ENCODE assay signal across 9 mouse cellular contexts in the genomic region with DNA sequence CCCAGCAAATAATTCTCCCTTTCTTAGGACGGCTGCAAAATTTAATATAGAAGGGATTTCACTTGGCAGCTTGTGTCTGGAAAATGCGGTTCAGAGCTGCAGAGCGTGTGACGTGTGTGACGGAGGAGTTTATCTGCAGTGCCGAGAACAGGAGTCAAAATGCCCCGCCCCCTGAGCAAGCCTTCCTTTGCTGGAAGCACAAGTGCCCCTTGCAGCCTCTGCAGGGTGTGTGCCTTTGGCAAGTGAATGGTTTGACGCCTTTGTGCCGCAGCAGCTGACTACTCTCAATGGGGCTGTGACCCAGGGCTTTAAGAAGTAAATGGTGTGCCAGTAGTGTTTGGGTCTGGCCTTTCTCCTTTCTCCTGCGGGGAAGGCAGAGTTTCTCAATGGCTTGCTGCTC.
DNase-seq lines count a peak whose midpoint lies in the region; ATAC-seq and TF ChIP-seq lines count a peak whose summit lies in the region.
"Had no signal": no experiment of that assay in that cellular context is flagged by ENCODE, and none has a peak within 500 bp of the region (broad histone marks: within the 10 kb centered on the region; RNA-seq: fewer than 3 reads in every experiment).

No protein-coding gene starts in this region.

- H3K4me2 ChIP-seq in forebrain, embryonic 11.5 days (ENCODE audit: low read depth, low read length, severe bottlenecking), result no peak overlapping the region
- no peak overlapping the region for H3K4me2 ChIP-seq in lung, postnatal 0 days (replicated peaks; ENCODE audit: low read depth, low read length)

- no peaks in the 10 kb centered on the region for H3K36me3 ChIP-seq in forebrain, embryonic 11.5 days (ENCODE audit: control insufficient read depth, insufficient read depth, low read length)
- no peaks in the 10 kb centered on the region for H3K36me3 ChIP-seq in hindbrain, embryonic 10.5 days
- no peaks in the 10 kb centered on the region for H3K36me3 ChIP-seq in lung, postnatal 0 days (ENCODE audit: insufficient read depth, low read length)

- H3K9me3 ChIP-seq in forebrain, embryonic 11.5 days (ENCODE audit: control insufficient read depth, low read length), result no peaks in the 10 kb centered on the region
- no peaks in the 10 kb centered on the region for H3K9me3 ChIP-seq in hindbrain, embryonic 10.5 days
- H3K9me3 ChIP-seq in lung, postnatal 0 days (ENCODE audit: low read length), result no peaks in the 10 kb centered on the region

- no peak overlapping the region for H3K9ac ChIP-seq in forebrain, embryonic 11.5 days (ENCODE audit: low read length)
- H3K9ac ChIP-seq in lung, postnatal 0 days (replicated peaks; ENCODE audit: low read depth), result no peak overlapping the region

- peak overlapping the region; percentile 28; the same call in 1 of the 2 replicates for H3K27ac ChIP-seq in forebrain, embryonic 11.5 days (ENCODE audit: low read depth, low read length)
- peak overlapping the region; percentile 50 for H3K27ac ChIP-seq in hindbrain, embryonic 10.5 days
- H3K27ac ChIP-seq in lung, postnatal 0 days (ENCODE audit: low read length), result no peak overlapping the region

- DNase-seq in layer of hippocampus, postnatal 10 days (ENCODE audit: low spot score in 2 of 2), result peak; percentile 28 to 37
- DNase-seq in layer of hippocampus, adult 11-12 months (ENCODE audit: low spot score), result no peak
- peak; percentile 76 for DNase-seq in forebrain, embryonic 11.5 days (ENCODE audit: low spot score)
- DNase-seq in hindbrain, embryonic 10.5 days (ENCODE audit: low spot score), result peak; percentile 57
- DNase-seq in lung, postnatal 0 days (ENCODE audit: low spot score), result peak; percentile 48
- peak; percentile 27 for DNase-seq in right cerebral cortex, postnatal 25 days
- DNase-seq in urinary bladder, postnatal 4 days (ENCODE audit: low spot score in 2 of 2), result no peak

- TF ChIP-seq EP300 in lung, postnatal 0 days (IDR thresholded peaks at IDR 0.05), result no peak

- H3K4me3 ChIP-seq in forebrain, embryonic 11.5 days (ENCODE audit: low read depth, low read length), result no peak overlapping the region
- 0 out of 2 replicates have a peak overlapping the region, but pooled peaks have one; percentile 16 for H3K4me3 ChIP-seq in hindbrain, embryonic 10.5 days
- no peak overlapping the region for H3K4me3 ChIP-seq in lung, postnatal 0 days (ENCODE audit: low read depth, low read length)

- WGBS in forebrain, embryonic 11.5 days, result 12% methylated on average over 10 of the region's 10 CpGs
- WGBS in hindbrain, embryonic 10.5 days, result 18% methylated on average over 10 of the region's 10 CpGs
- 13% methylated on average over 10 of the region's 10 CpGs for WGBS in lung, postnatal 0 days

- H3K4me1 ChIP-seq in forebrain, embryonic 11.5 days (replicated peaks; ENCODE audit: control insufficient read depth, insufficient read depth, low read length), result peaks cover 12% of the 10 kb centered on the region; the same call in 1 of the 2 replicates
- H3K4me1 ChIP-seq in hindbrain, embryonic 10.5 days (replicated peaks), result peaks cover 42% of the 10 kb centered on the region
- H3K4me1 ChIP-seq in lung, postnatal 0 days (ENCODE audit: insufficient read depth, low read depth, low read length), result no peaks in the 10 kb centered on the region

- ATAC-seq in forebrain, embryonic 11.5 days (replicated peaks; ENCODE audit: low FRiP score), result peak; percentile 75
- no peak; the same call in 1 of the 2 replicates for ATAC-seq in lung, postnatal 0 days
- no peak for ATAC-seq in cerebellum, adult (ENCODE audit: insufficient number of reproducible peaks, low FRiP score, low TSS enrichment)
- ATAC-seq: Patski had no signal

- no peak for TF ChIP-seq CTCF in lung, postnatal 0 days (IDR thresholded peaks at IDR 0.05)

- no peaks in the 10 kb centered on the region for H3K27me3 ChIP-seq in forebrain, embryonic 11.5 days (ENCODE audit: control insufficient read depth, insufficient read depth, low read length)
- H3K27me3 ChIP-seq in hindbrain, embryonic 10.5 days (ENCODE audit: insufficient read depth, poor library complexity, severe bottlenecking), result no peaks in the 10 kb centered on the region
- no peaks in the 10 kb centered on the region for H3K27me3 ChIP-seq in lung, postnatal 0 days (replicated peaks; ENCODE audit: insufficient read depth, low read length)

Comparison
In these comparisons a context has a peak if more than half of its experiments do, and no peak if none do; other contexts are left out.
1. DNase-seq: peak in layer of hippocampus, postnatal 10 days (2 of 2), forebrain, embryonic 11.5 days (single experiment), hindbrain, embryonic 10.5 days (single experiment), lung, postnatal 0 days (single experiment) and right cerebral cortex, postnatal 25 days (single experiment); none in layer of hippocampus, adult 11-12 months (single experiment) and urinary bladder, postnatal 4 days (0 of 2).